Mouse (Mus musculus) lung, postnatal 10 days (tissue): ENCODE data around the gene Cfap65.

ENCODE experiments used
- DNase-seq: peaks from one replicate; pipeline ENCODE4 v3.0.0; 2021

The Cfap65 gene

DNA sequence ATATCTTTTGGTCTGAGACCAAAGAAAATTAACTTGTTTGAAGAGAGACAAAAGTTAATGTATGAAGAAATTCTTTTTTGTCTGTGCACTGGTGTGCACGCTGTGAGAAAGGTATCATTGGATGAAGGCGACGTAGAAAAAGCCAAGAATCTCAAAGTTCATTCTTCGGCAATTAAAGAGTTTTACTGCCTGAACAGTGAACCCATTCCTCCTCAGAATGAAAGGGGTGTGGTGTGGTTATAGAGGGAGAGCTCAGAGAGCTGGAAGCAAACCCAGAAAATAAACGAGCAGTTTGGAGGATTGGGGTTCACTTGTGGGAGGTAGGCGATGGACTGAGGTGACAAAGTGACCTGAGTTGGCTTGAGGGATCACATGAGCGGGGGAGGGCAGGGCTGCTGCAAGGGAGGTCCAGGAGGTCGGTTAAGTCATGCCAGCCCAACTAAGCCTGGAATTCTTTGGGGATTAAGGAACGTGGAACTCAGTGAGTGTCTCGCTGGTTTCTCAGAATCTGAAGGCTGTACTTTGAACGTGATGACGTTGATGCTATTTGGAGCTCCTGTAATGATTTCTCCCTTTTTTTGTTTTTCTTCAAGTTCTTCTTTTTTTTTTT, 927 bp upstream of the Cfap65 start:
- DNase-seq = no peak

- no peak for DNase-seq
These were observed 7.6 kb downstream of the Cfap65 start for GRCm38 (mm10) chr1:74927621-74928296.

DNA sequence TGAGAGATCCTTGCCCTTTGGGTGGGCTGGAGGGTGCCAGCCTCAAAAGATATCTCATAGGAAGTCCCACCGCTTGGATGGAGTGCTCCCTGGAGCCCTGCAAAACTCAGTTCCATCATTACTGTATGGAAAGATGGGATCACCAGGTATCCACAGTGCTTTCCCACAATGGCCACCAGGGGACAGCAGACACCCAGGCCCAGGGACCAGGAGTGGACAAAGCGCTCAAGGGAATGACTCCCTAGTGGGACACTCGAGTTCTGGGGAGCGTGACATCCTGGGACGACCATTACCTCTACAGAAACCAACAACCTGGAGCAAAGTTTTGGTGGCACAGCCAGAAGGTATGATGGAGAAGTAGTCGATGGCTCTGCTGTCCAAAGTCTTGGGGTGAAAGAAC, 8.7 kb downstream of the Cfap65 start:
- DNase-seq = peak; percentile 57

- no peak for DNase-seq
These were observed 10.9 kb downstream of the Cfap65 start for GRCm38 (mm10) chr1:74924464-74924863.

GRCm38 (mm10) chr1:74915706-74916105, 19.7 kb downstream of the Cfap65 start:
- DNase-seq = peak; percentile 14

GRCm38 (mm10) chr1:74902191-74902590, 33.2 kb downstream of the Cfap65 start:
- no peak for DNase-seq

- DNase-seq = peak; percentile 60
These were observed 33.7 kb downstream of the Cfap65 start for GRCm38 (mm10) chr1:74901686-74902085.

GRCm38 (mm10) chr1:74900341-74901285, 34.8 kb downstream of the Cfap65 start:
- DNase-seq = peak; percentile 76

DNA sequence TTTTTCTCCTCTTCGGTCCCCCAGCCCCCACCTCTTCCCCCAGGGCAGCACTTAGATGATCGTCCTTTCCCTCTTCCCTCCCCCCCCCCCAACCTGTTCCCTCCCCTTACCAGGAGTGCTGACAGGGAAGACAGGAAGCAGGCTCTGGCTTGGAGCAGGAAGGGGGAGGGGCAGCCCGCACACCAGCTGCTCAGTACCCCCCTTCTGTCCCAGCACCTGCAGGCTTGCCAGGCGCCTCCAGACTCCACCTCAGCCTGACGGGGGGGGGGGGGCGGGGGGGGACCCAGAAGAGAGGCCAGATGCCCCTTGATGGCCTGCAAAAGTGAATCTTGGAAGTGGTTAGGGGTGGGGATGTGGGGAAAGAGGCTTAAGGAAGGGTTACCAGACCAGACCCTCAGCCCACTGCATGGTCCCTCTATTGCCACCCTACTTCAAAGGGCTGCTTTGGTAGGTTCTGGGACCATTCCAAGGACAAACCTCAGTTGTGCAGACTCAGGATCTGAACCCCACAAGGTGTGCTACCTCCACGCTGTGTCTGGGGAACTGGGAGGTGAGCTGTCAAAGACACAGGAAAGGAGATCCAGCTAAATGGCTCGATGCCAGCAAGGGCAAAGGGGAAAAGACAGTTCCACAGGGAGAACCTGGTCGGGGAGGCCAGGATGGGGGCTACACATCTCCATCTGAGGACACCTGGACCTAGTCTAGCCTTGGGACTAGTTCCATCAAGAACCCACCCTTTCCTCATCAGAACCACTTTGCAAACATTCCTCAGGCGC, 36.6 kb downstream of the Cfap65 start:
- no peak for DNase-seq

DNA sequence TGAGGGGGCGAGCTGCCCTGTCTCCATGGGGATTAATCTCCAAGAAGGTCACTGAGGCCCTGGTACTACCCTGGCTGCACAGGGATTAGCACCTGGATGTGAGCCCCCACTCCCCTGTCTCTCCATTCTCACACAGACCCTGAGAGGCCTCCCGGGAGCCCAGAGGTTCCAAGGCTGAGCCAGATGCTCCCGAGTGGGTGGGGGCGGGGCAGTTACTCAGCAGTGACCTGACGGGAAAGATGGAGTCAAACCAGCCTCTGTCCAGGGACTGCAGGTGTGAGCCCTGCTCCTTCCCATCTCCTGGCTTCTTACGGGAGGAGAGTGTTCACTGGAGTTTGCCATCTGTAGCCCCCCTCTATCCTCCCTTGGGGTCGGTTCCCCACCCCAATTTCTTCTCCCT, 37.4 kb downstream of the Cfap65 start:
- no peak for DNase-seq

- peak; percentile 73 for DNase-seq
These were observed 40.4 kb downstream of the Cfap65 start for GRCm38 (mm10) chr1:74894966-74895365.

GRCm38 (mm10) chr1:74893134-74893855, 42.1 kb downstream of the Cfap65 start, which contains the start of gene Cryba2:
Cryba2 (minus strand) TSS chr1:74893143.
- DNase-seq = peak; percentile 66

DNA sequence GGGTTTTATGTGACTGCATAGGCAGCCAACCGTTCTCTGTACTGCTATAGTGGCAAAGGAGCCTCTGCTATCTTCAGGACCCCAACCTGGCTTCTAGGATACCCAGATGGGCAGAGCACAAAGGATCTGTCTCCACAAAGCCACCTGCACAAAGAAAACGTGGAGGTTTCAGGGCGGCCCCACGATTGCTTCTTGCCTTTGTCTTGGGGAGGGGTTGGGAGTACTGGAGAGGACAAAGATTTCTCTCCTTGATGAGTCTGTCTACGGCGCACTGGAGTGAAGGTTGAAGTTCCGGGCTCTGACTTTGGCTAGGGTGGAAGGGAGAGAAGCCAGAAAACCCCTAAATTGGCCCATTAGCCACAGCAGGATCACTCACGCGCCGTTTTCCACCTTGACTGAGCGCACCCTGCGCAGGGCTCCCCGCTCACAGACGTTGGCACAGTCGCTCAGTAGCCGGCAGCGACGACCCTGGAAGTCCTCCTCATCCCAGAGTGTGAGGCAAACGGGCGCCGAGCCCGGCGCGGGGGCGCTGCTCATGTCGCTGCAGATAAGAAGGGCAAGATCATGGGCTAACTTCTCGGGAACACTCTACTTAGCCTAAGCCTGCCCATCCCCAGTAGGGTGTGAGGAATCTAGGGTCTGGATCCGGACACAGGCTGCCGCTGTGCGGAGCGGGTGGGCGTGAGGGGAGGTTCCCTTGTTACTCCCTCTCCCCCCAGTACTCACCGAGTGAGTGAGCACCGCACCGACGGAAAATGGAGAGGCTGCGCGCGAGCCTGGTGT, 42.9 kb downstream of the Cfap65 start:
- DNase-seq = no peak

- DNase-seq = peak; percentile 38
These were observed 43.9 kb downstream of the Cfap65 start for GRCm38 (mm10) chr1:74891513-74891912.

- DNase-seq = no peak
These were observed 49.9 kb downstream of the Cfap65 start, which contains the start of gene Fev for GRCm38 (mm10) chr1:74885369-74886042. Fev (minus strand) TSS chr1:74885419.

GRCm38 (mm10) chr1:74884196-74885141, 50.9 kb downstream of the Cfap65 start:
- DNase-seq = no peak

GRCm38 (mm10) chr1:74883441-74883840, 52.0 kb downstream of the Cfap65 start:
- no peak for DNase-seq

DNA sequence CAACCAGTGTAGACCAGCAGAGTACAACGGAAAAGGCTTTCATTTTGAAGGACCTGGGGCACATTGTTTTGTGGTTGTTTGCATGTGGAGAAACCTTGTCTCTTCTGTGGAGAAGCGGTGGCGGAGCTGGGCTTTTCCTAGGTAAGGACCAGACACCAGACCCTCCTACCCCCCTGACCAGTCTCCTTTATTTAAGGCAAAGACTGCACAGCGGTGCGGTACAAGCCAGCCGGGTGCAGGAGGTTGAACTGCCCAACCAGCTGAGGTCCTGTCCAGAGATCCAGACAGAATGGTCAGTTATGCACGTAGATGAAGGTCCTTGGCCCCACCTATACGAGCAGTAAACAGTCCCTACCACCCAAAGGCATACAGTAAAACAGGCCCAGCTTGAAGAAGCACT, 52.6 kb downstream of the Cfap65 start:
- no peak for DNase-seq

DNA sequence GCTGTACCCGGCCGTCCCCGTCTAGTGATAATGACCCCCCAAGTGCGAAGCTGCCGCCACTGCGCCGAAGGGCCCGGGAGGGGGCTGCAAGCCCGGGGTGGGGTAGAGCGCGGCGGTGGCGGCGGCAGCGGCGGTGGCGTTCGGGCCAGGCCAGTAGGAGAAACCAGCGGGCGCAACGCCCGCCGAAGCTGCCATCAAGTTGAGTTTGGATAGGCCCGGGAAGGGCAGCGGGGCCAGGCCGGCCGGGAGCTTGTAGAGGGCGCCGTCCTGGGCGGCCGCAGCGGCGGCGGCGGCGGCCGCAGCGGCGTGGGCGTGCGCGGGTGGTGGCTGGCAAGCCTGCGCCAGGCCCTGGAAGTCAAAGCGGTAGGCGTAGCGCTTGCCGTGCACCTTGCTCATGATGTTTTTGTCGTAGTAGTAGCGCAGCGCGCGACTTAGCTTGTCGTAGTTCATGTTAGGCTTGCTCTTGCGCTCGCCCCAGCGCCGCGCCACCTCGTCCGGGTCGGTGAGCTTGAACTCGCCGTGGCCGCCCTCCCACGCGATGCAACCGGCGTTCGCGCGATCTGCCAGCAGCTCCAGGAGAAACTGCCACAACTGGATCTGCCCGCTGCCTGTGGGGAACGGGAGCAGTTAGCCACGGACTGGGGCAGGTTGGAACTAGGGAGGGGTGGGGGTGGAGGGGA, 53.2 kb downstream of the Cfap65 start:
- no peak for DNase-seq
